Comparison of ENCODE assay signal across 18 mouse cellular contexts in genomic region chr14:8141131-8141530, GRCm38 (mm10).
"Had no signal": no experiment of that assay in that cellular context is flagged by ENCODE, and none has a peak within 500 bp of the region (broad histone marks: within the 10 kb centered on the region; RNA-seq: fewer than 3 reads in every experiment).

No protein-coding gene starts in this region.

- H3K27ac ChIP-seq: intestine, embryonic 15.5 days; layer of hippocampus, adult 2 months; liver, embryonic 13.5 days; midbrain, embryonic 12.5 days; midbrain, embryonic 15.5 days; neural tube, embryonic 12.5 days; neural tube, embryonic 15.5 days had no signal

- H3K4me1 ChIP-seq: intestine, embryonic 15.5 days; liver, embryonic 13.5 days; midbrain, embryonic 15.5 days; neural tube, embryonic 12.5 days; neural tube, embryonic 15.5 days had no signal

- H3K27me3 ChIP-seq: intestine, embryonic 15.5 days; liver, embryonic 13.5 days; midbrain, embryonic 12.5 days; midbrain, embryonic 15.5 days; neural tube, embryonic 12.5 days; neural tube, embryonic 15.5 days had no signal

- H3K4me3 ChIP-seq: intestine, embryonic 15.5 days; layer of hippocampus, adult 2 months; liver, embryonic 13.5 days; midbrain, embryonic 12.5 days; midbrain, embryonic 15.5 days; neural tube, embryonic 12.5 days; neural tube, embryonic 15.5 days had no signal

- H3K36me3 ChIP-seq: intestine, embryonic 15.5 days had no signal

- DNase-seq: kidney, adult 11 months; kidney, adult 9 months; kidney, postnatal 14 days; layer of hippocampus, adult 9-11 months; liver, embryonic 13.5 days; lung, adult 2 months; lung, postnatal 14 days; lung, postnatal 4 days; right cerebral cortex, adult 18-20 months; right cerebral cortex, postnatal 14 days; right cerebral cortex, postnatal 4 days; spleen, adult 18-20 months had no signal
